Mouse (Mus musculus) monocyte, adult 59 days (primary cell): ENCODE results near the gene Gm10190. TPM values are rescaled to one million over a fixed set of nuclear protein-coding genes. Genes with fewer than 3 reads are reported as not detected.

Source experiments
- total RNA-seq, 2 experiments: library from RNA; stranded (reverse); gene quantifications; one replicate each; pipeline ENCODE4 v1.2.4; 2023

Gm10190 gene
- not detected for total RNA-seq

GRCm38 (mm10) chr17:80372989-80373725 lies at the start of gene Gm10190:
Gene Gm10190, minus strand, starts transcription at chr17:80373541.

Other genes starting within 250 kb of the Gm10190 start
- gene Galm, start 246.1 kb downstream of the Gm10190 start, total RNA-seq, result 1 to 10 TPM; 4.5 to 4.9 TPM
- 100 to 1,000 TPM; 217 to 223 TPM for gene Srsf7, start 166.2 kb downstream of the Gm10190 start, total RNA-seq
- gene Ttc39d, start 166.1 kb downstream of the Gm10190 start, total RNA-seq, result not detected
- 1 to 10 TPM in 1 of 2 experiments, under 1 TPM in 1; 0.79 to 2.8 TPM for gene Gemin6, start 149.1 kb downstream of the Gm10190 start, total RNA-seq
- gene Morn2, start 83.3 kb downstream of the Gm10190 start, total RNA-seq, result 1 to 10 TPM in 1 of 2 experiments, under 1 TPM in 1; 0.91 to 1.4 TPM
- 10 to 100 TPM; 22.9 to 24.0 TPM for gene Dhx57, start 83.1 kb downstream of the Gm10190 start, total RNA-seq
- 1 to 10 TPM in 1 of 2 experiments, not detected in 1; 2.0 TPM for gene Arhgef33, start 66.1 kb downstream of the Gm10190 start, total RNA-seq
- 10 to 100 TPM; 17.3 to 19.3 TPM for gene Sos1, start 106.9 kb upstream of the Gm10190 start, total RNA-seq
- gene Cdkl4, start 204.3 kb upstream of the Gm10190 start, total RNA-seq, result under 1 TPM; 0.24 to 0.33 TPM